Mouse (Mus musculus) retina, adult 2 months (tissue): ENCODE measurements around the gene Mcat.

Experiments used
- DNase-seq: peaks from one replicate; pipeline ENCODE4 v3.0.0-alpha.2; 2012; ENCODE audit warnings: low read depth, low spot score

The Mcat gene

DNA sequence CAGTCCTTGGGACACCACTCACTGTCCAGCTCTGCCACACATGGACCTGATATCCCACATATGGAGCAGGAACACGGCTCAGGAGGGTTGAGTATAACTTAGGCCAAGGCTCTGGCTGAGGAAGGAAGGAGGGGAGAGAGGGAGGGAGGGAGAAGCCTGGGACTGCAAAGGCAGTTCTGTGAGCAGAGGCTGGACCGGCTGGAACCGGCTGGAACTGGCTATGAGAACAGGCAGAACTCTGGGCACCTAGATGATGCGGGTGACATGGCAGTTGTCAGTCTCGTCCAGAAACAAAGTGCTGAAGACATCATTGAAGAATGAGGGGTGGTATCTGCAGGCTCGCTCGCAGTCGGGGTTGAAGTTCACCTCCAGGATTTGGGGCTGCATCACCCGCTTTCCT lies 13.1 kb upstream of the Mcat start:
- DNase-seq, result no peak

DNA sequence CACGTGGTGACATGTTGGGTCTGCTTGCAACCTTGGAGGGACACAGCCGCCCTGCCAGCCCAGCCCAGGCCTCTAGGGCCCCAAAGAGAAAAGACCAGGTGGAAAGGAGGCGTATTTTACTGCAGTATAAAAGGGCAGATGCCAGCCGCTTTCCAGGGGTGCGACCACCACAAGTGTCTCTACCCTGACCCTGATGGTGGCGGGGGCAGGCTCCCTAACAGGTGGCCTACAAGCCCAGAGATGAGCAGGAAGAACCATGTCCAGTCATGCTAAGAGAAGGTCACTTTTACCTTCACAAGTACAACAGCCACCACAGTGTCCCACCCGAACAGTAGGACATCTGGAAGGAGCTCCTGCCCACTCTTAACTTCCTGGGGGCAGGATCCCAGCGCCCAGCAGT lies 12.0 kb upstream of the Mcat start:
- DNase-seq, result no peak

GRCm38 (mm10) chr15:83574731-83575351 lies 11.3 kb upstream of the Mcat start:
- no peak for DNase-seq

- DNase-seq, result no peak
Observed at GRCm38 (mm10) chr15:83573606-83574005, 10.0 kb upstream of the Mcat start.

- no peak for DNase-seq
Observed at GRCm38 (mm10) chr15:83572132-83572531, 8.5 kb upstream of the Mcat start.

DNA sequence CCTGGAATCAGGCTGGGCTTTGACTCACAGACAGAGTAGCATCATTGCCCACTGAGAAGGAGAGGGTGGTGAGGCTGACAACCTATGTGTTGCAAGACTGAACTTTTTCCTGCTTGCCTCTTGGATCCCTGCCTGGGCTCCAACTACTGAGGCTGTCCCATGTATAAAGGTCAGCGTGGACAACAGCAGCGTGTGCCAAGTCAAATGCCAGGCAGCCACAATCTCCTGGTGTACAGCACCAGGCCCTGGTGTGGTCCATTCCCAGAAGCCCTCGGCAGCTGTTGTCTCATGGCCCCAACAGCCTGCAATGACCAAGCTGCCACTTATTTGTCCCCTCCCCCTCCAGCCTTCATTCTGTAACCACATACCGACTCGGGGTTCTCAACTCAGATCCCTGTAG lies 8.0 kb upstream of the Mcat start:
- DNase-seq, result no peak

GRCm38 (mm10) chr15:83570641-83571040 lies 7.1 kb upstream of the Mcat start:
- DNase-seq, result no peak

DNA sequence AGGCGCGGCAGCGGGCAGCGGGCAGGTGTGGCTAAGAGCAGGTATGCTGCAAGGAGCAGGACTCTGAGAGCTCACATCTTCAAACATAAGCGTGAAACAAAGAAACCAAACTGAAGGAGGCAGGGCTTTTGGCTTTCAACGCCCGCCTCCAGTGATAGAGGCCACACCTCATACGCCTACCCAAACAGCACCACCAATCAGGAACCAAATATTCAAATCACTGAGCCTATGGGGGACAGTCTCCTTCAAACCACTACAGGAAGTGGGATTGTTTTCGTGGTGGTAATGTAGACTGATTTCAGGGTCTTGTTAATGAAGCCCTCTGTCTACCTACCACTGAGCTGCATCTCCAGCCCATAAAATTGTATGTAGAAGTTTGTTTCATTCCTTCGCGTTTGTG lies 6.1 kb upstream of the Mcat start:
- DNase-seq, result no peak

- DNase-seq, result no peak
Observed at GRCm38 (mm10) chr15:83568544-83568943, 5.0 kb upstream of the Mcat start.

DNA sequence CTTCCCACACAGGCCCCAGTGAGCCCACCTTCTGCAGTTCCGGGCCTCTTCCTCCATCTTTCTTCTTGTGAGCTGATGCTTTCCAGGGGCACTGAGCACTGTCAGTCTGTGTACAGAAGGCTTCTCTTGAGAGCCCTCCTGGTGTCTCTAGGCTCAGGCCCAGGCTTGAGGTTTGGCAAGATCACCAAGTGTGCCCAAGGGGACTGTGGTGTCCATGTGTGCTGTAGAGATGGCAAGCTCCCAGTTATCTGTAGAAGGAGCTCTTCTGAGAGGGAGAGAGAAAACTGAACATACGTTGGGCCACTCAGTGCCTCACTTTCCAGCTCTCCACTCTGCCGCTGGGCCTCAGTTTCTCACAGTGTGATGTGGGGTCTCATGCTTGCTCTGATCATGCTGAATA lies 4.1 kb upstream of the Mcat start:
- no peak for DNase-seq

DNA sequence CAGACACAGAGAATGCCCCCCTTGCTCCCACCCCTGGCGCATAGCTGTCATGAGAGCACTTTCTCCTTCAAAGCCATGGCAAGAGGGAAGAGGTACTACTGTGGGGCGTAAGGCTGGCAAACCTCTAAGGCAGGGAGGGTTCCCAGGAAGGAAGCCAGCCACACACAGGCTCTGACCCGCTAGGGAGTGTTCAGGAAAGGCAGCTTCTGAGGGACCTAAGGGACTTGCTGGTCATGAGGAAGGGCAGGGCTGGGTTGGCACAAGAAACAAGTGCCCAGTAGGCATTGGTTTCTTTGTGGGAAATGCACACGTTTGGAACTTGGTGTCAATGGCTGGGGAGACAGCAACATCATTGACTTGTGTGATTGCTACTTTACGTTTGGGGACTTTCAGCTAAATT lies 2.4 kb upstream of the Mcat start:
- DNase-seq, result no peak

- DNase-seq, result no peak
Observed at GRCm38 (mm10) chr15:83565434-83565833, 1.8 kb upstream of the Mcat start.

- DNase-seq, result no peak
Observed at GRCm38 (mm10) chr15:83563857-83564651, 467 bp upstream of the Mcat start.

DNA sequence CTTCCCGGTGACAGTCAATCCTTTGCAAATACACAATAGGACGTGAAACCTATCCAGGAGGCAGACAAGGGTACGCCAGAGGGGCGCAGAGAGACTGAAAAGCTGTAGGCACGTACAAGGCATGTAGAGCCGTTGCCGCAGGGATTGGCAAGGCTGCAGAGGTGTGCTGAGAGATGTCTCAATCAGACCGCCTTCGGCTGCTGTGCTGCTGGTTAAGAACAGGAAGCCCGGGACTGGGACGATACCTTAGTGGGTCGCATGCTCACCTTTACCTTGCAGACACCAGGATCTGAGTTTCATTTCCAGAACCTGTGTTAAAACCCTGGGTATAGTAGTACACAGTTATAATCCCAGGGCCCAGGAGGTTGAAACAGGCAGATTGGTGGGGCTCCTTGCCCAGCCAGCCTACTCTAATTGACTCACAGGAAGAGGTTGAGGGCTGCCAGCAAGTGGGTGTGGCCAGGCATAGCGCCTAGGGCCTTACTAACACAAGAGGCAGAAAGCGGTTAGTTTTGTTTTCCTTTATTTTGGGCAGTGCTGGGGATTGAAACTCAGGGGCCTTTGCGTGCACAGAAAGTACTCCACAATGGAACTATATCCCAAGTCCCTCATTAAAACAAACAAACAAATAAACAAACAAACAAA lies 839 bp downstream of the Mcat start:
- no peak for DNase-seq

DNA sequence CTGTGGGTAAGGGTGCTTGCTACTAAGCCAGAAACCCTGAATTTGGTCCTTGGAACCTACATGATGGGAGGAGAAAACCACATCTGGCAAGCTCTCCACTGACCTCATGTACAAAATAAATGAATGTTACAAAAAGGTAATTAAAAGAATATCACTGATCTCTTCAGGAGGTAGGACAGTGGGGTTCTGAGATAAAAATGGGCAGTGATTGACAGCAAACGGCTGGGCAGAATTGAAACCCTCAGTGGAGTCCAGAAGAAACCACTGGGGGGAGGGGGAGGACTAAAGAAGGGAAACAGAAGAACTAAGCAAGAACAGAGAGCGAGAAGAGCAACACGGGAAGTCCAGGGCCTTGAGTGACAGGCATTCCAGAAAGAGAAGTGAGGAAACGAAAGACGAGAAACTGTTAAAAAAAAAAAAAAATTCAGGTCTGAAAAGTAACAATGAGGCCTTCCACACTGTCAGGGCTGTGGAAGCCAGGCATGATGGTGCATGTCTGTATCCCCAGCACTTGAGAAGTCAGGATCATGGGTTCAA lies 2.6 kb downstream of the Mcat start:
- DNase-seq, result no peak

- peak; percentile 70 for DNase-seq
Observed at GRCm38 (mm10) chr15:83555161-83555974, 8.2 kb downstream of the Mcat start.

- no peak for DNase-seq
Observed at GRCm38 (mm10) chr15:83553831-83554230, 9.8 kb downstream of the Mcat start.

DNA sequence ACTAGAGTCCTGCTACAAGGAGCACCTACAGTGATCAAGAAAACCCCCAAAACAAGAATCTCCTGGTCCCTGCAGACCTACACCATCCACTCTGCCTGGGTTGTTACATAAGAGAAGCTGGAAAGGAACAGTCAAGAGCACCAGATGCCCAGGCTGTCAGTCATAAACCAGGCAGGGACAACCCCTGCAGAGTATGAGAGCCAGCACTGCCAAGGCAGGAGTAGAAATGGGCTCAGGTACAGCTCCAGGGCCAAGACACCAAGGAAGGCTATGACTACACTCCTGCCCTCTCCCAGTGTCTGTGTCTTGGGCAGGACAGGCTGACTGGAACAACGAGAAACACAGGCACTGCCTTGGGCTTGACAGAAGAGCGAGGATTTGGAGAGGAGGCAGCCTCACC lies 13.4 kb downstream of the Mcat start:
- no peak for DNase-seq

DNA sequence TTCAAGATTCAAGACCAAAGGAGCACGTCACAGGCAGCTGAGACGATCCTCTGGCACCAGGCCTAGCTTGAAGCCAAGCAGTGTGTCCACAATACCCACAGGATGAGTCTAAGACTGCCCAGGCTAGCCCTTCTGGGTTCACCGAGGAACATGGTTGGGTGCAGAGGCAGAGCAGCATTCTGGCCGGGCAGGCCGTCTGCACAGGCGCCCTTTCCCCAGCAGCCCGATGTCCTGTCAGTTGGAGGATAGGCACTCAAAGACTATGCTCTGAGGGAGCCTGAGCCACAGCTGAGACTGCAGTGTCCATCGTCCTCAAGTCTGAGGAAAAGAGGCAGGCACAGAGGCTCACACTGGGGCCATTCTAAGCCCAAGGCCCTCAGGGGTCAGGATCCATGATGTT lies 16.4 kb downstream of the Mcat start:
- no peak for DNase-seq

GRCm38 (mm10) chr15:83546029-83546428 lies 17.6 kb downstream of the Mcat start:
- no peak for DNase-seq

- no peak for DNase-seq
Observed at GRCm38 (mm10) chr15:83541647-83542287, 21.8 kb downstream of the Mcat start.
